Mouse (Mus musculus) cerebellum, adult 2 months (tissue): ENCODE data around the gene Gpank1.

Source experiments
- CTCF ChIP-seq: fragments of 200-500 bp; IDR thresholded peaks from 2 replicates; pipeline ENCODE4 v1.5.1; 2011; ENCODE audit warnings: low read depth, mild to moderate bottlenecking, control low read depth, low read length, moderate library complexity, borderline replicate concordance; ENCODE audit not compliant: insufficient read depth
- POLR2A ChIP-seq: fragments of 200-500 bp; IDR thresholded peaks from 2 replicates; pipeline ENCODE4 v1.6.1; 2011; ENCODE audit warnings: low read length, control low read depth, borderline replicate concordance; ENCODE audit not compliant: insufficient read depth

GRCm38 (mm10) chr17:35097164-35097655, 24.0 kb upstream of the Gpank1 start:
- TF ChIP-seq CTCF (0 out of 2 replicates have a peak, but pooled peaks have one; percentile 41), POLR2A (no peak)
